Mouse (Mus musculus) hindbrain, embryonic 10.5 days (tissue): ENCODE measurements around the gene Apold1. TPM values are rescaled to one million over a fixed set of nuclear protein-coding genes. Genes with fewer than 3 reads are reported as not detected.

Experiments
- DNase-seq: peaks from one replicate; pipeline ENCODE4 v3.0.0-alpha.2; 2017; ENCODE audit warnings: low spot score
- H3K27ac ChIP-seq: fragments of 300-500 bp; sonication (generic); 2 replicates; pipeline ENCODE4 v1.5.1; 2016; ENCODE audit warnings: mild to moderate bottlenecking, moderate library complexity
- H3K27me3 ChIP-seq: fragments of 300-500 bp; sonication (generic); 2 replicates; pipeline ENCODE4 v1.6.1; 2016; ENCODE audit warnings: mild to moderate bottlenecking; ENCODE audit not compliant: poor library complexity, insufficient read depth, severe bottlenecking
- H3K36me3 ChIP-seq: fragments of 300-500 bp; sonication (generic); 2 replicates; pipeline ENCODE4 v1.6.1; 2016; ENCODE audit warnings: mild to moderate bottlenecking, moderate library complexity
- H3K4me1 ChIP-seq: fragments of 300-500 bp; sonication (generic); replicated peaks from 2 replicates; pipeline ENCODE4 v1.6.1; 2016; ENCODE audit warnings: mild to moderate bottlenecking
- H3K4me3 ChIP-seq: fragments of 300-500 bp; sonication (generic); 2 replicates; pipeline ENCODE4 v1.5.1; 2016; ENCODE audit warnings: mild to moderate bottlenecking, moderate library complexity
- H3K9me3 ChIP-seq: fragments of 300-500 bp; sonication (generic); 2 replicates; pipeline ENCODE4 v1.6.1; 2016; ENCODE audit warnings: mild to moderate bottlenecking, moderate library complexity
- WGBS: fragments of 180-500 bp; shearing (Covaris S2); methylation state at CpG from one replicate; pipeline ENCODE4 v1.1.7; 2016; 5-methylcytosine and 5-hydroxymethylcytosine counted together
- polyA plus RNA-seq: library from polyadenylated mRNA; unstranded; fragments of >200 nt; fragmentation: Nextera tagmentation; extraction: Ambion mirVana; gene quantifications from 2 replicates; pipeline ENCODE4 v1.2.1, GENCODE M21; 2016

Apold1 gene
- polyA plus RNA-seq, 1 experiment from 2014 or later = 2.7 TPM

DNA sequence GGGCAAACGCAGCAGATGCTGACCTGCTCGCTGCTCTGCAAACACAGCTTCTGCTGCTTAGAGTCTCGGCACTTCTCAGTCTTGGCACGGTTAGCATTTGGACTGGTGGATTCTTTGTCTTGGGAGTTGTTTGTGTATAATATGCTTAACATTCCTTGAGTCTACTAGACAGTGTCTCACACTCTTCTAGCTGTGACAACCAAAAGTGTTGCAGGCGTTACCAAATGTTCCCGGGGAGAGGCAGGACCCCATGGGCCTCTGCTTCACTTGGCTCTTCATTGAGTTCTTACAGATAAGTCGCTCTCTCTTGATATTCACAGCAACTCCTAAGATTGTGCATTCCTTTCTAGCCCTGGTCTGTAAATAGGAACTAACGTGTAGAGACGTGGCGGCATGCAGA is 38.0 kb downstream of the Apold1 start:
- H3K36me3 ChIP-seq = peaks cover 100% of the 10 kb centered on the region
- H3K27me3 ChIP-seq = no peaks in the 10 kb centered on the region
- no peak overlapping the region for H3K4me3 ChIP-seq
- DNase-seq = no peak
- 93% methylated on average over 10 of the region's 10 CpGs for WGBS
- no peaks in the 10 kb centered on the region for H3K9me3 ChIP-seq
- no peak overlapping the region for H3K27ac ChIP-seq
- H3K4me1 ChIP-seq = no peaks in the 10 kb centered on the region

GRCm38 (mm10) chr6:135021633-135022032 is 40.1 kb downstream of the Apold1 start:
- Histone ChIP-seq H3K4me3 (no peak overlapping the region), H3K4me1 (no peaks in the 10 kb centered on the region), H3K27me3 (no peaks in the 10 kb centered on the region), H3K27ac (no peak overlapping the region), H3K36me3 (peaks cover 89% of the 10 kb centered on the region), H3K9me3 (no peaks in the 10 kb centered on the region)
- WGBS = 90% methylated on average over 3 of the region's 3 CpGs
- DNase-seq = no peak

- DNase-seq = no peak
- H3K27ac ChIP-seq = no peak overlapping the region
- H3K27me3 ChIP-seq = no peaks in the 10 kb centered on the region
- H3K4me1 ChIP-seq = no peaks in the 10 kb centered on the region
- H3K9me3 ChIP-seq = no peaks in the 10 kb centered on the region
- H3K36me3 ChIP-seq = peaks cover 72% of the 10 kb centered on the region
- H3K4me3 ChIP-seq = no peak overlapping the region
- 94% methylated on average over 14 of the region's 14 CpGs for WGBS
These were observed 41.9 kb downstream of the Apold1 start for GRCm38 (mm10) chr6:135023379-135023778.

DNA sequence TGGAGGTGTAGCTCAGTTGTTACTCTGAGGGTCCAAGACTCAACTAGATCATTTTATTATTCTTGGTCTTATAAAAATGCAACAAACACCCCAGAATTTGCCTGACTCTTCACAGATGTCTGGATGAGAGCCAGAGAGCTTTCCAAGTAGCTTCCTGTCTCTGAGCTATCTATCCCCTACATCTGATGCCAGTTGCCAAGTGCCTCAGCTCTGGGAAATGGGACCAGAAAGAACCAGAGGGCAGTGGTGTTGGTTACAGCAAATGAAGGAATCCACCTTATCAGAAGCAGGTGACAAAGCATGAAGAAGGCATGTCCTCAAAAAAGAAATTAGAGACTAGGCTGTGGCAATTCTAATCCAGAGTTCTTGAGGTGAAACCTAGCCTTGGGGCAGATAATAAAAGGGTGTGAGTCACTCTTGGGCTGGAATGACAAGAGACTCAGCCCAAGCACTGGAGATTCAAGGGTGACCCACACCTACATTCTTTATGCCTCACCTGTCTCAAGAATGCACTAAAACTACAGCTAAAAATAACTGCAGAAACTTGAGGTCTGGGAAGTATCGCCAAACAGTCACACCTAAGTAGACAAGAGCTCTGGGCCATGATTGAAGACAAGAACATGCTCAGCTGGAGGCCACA is 43.4 kb downstream of the Apold1 start:
- no peaks in the 10 kb centered on the region for H3K27me3 ChIP-seq
- H3K4me1 ChIP-seq = no peaks in the 10 kb centered on the region
- H3K4me3 ChIP-seq = no peak overlapping the region
- H3K27ac ChIP-seq = no peak overlapping the region
- peaks cover 56% of the 10 kb centered on the region for H3K36me3 ChIP-seq
- DNase-seq = no peak
- H3K9me3 ChIP-seq = no peaks in the 10 kb centered on the region
- WGBS = 98% methylated on average over 1 of the region's 1 CpGs

DNA sequence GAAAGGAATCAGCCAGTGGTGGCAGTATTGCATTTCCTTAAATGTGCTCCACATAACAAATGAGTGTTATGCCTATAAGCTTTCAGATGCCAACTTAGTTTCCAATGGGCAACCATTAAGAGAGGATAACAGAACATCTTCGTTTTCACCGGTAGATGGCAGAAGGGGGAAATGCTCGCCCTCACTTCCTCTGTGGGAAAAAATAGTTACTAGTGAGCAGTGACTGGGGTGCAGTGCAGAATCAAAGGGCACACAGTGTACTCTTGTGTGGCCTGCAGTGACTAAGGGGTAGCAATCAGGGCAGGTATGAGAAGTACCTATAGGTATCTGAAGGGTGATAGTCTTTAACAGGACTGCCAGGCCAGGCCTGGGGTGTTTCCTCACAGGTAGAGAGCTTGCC is 44.7 kb downstream of the Apold1 start:
- WGBS = 6% methylated on average over 3 of the region's 3 CpGs

DNA sequence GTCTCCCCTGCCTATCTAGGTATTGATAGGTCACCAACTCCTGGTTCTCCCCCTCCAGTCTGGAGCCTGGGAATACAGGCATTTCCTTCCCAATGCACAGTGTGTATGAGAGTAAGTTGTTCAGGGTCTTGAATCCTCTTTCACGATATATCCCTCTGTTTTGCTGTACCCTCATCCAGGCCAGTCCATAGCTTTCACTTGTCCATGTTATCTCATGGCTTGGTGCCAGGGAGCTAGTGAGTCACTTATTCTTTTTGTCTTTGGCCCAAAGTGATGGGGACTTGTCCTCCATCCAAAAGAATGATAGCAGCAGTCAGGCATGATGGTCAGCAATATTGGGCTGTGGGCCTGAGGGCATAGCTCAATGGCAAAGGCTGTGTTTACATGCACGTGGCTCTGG is 45.2 kb downstream of the Apold1 start:
- DNase-seq = no peak
- Histone ChIP-seq H3K36me3 (peaks cover 38% of the 10 kb centered on the region), H3K27me3 (no peaks in the 10 kb centered on the region), H3K9me3 (no peaks in the 10 kb centered on the region), H3K4me1 (no peaks in the 10 kb centered on the region), H3K4me3 (no peak overlapping the region), H3K27ac (no peak overlapping the region)
- WGBS = 88% methylated on average over 2 of the region's 2 CpGs

More for the DNA sequence above, 44.7 kb downstream of the Apold1 start:
- Histone ChIP-seq H3K4me1 (no peaks in the 10 kb centered on the region), H3K4me3 (no peak overlapping the region), H3K27ac (no peak overlapping the region), H3K9me3 (no peaks in the 10 kb centered on the region), H3K27me3 (no peaks in the 10 kb centered on the region), H3K36me3 (peaks cover 43% of the 10 kb centered on the region)
- DNase-seq = no peak

GRCm38 (mm10) chr6:135029246-135029645 is 47.7 kb downstream of the Apold1 start:
- peaks cover 13% of the 10 kb centered on the region for H3K36me3 ChIP-seq
- H3K9me3 ChIP-seq = no peaks in the 10 kb centered on the region
- DNase-seq = no peak
- H3K27me3 ChIP-seq = no peaks in the 10 kb centered on the region
- no peak overlapping the region for H3K4me3 ChIP-seq
- no peak overlapping the region for H3K27ac ChIP-seq
- 81% methylated on average over 4 of the region's 4 CpGs for WGBS
- no peaks in the 10 kb centered on the region for H3K4me1 ChIP-seq

Other genes starting within 250 kb of the Apold1 start
- gene Dusp16, start 189.1 kb upstream of the Apold1 start, polyA plus RNA-seq = 13.8 and 14.1 TPM in 2 replicates
- gene Crebl2, start 151.6 kb upstream of the Apold1 start, polyA plus RNA-seq = 1.2 and 1.4 TPM in 2 replicates
- 24.7 and 29.9 TPM in 2 replicates for gene Gpr19, start 83.1 kb upstream of the Apold1 start, polyA plus RNA-seq
- gene Cdkn1b, start 61.3 kb upstream of the Apold1 start, polyA plus RNA-seq = 17.2 and 17.7 TPM in 2 replicates
- gene Ddx47, start 29.9 kb downstream of the Apold1 start, polyA plus RNA-seq = 96.1 and 106 TPM in 2 replicates
- 3.2 and 3.5 TPM in 2 replicates for gene Gprc5a, start 83.9 kb downstream of the Apold1 start, polyA plus RNA-seq
- not detected in 2 replicates for gene Gprc5d, start 136.6 kb downstream of the Apold1 start, polyA plus RNA-seq
- gene Fam234b, start 216.3 kb downstream of the Apold1 start, polyA plus RNA-seq = 24.5 and 28.0 TPM in 2 replicates
- 6.3 and 9.0 TPM in 2 replicates for gene Hebp1, start 216.3 kb downstream of the Apold1 start, polyA plus RNA-seq